Mouse (Mus musculus) liver, adult 2 months (tissue): Measurements from ENCODE around the gene Gramd1b. TPM values are rescaled to one million over a fixed set of nuclear protein-coding genes. Genes with fewer than 3 reads are reported as not detected.

Experiments used
- DNase-seq: peaks from one replicate; pipeline ENCODE4 v3.0.0-alpha.2; 2011; ENCODE audit warnings: low read depth, low spot score; ENCODE audit errors: extremely low read depth
- H3K27ac ChIP-seq: fragments of 200-500 bp; replicated peaks from 2 replicates; pipeline ENCODE4 v1.5.1; 2012; ENCODE audit warnings: low read depth, mild to moderate bottlenecking, control low read depth, inconsistent platforms, low read length; ENCODE audit not compliant: insufficient read depth
- H3K27me3 ChIP-seq: fragments of 200-500 bp; 2 replicates; pipeline ENCODE4 v1.6.1; 2012; ENCODE audit warnings: mild to moderate bottlenecking, moderate library complexity, low read length, inconsistent platforms; ENCODE audit not compliant: control insufficient read depth, insufficient read depth
- H3K36me3 ChIP-seq: fragments of 200-500 bp; 2 replicates; pipeline ENCODE4 v1.6.1; 2012; ENCODE audit warnings: low read length, inconsistent platforms; ENCODE audit not compliant: control insufficient read depth, insufficient read depth
- H3K4me1 ChIP-seq: fragments of 200-500 bp; 2 replicates; pipeline ENCODE4 v1.6.1; 2011; ENCODE audit warnings: low read length; ENCODE audit not compliant: control insufficient read depth, insufficient read depth
- H3K4me3 ChIP-seq: fragments of 200-500 bp; 2 replicates; pipeline ENCODE4 v1.5.1; 2011; ENCODE audit warnings: low read depth, mild to moderate bottlenecking, control low read depth, low read length, moderate library complexity; ENCODE audit not compliant: insufficient read depth
- H3K79me2 ChIP-seq: fragments of 200-500 bp; 2 replicates; pipeline ENCODE4 v1.6.1; 2012; ENCODE audit warnings: inconsistent platforms, mild to moderate bottlenecking, low read length, moderate library complexity; ENCODE audit not compliant: control insufficient read depth, insufficient read depth
- H3K9ac ChIP-seq: fragments of 200-500 bp; 2 replicates; pipeline ENCODE4 v1.6.1; 2012; ENCODE audit warnings: low read depth, mild to moderate bottlenecking, control low read depth, inconsistent platforms, low read length
- CTCF ChIP-seq: fragments of 200-500 bp; IDR thresholded peaks from 2 replicates; pipeline ENCODE4 v1.5.1; 2011; ENCODE audit warnings: low read depth, low read length, control low read depth
- POLR2A ChIP-seq: fragments of 200-500 bp; IDR thresholded peaks from 2 replicates; pipeline ENCODE4 v1.6.1; 2011; ENCODE audit warnings: low read length, control low read depth; ENCODE audit not compliant: insufficient read depth; ENCODE audit errors: extremely low read depth
- WGBS: fragments of 180-500 bp; shearing (Covaris S2); methylation state at CpG from one replicate; pipeline ENCODE4 v1.1.7; 2018; 5-methylcytosine and 5-hydroxymethylcytosine counted together
- polyA plus RNA-seq: library from polyadenylated mRNA; depleted of rRNA; stranded (reverse); fragments of >200 nt; gene quantifications from 2 replicates; pipeline ENCODE4 v1.2.3, GENCODE M21; 2012
- total RNA-seq: library from RNA; depleted of rRNA; stranded (reverse); fragments of >200 nt; gene quantifications from 2 replicates; pipeline ENCODE4 v1.2.3, GENCODE M21; 2014

The Gramd1b gene
- total and polyA plus RNA-seq, 2 experiments: 1.2 to 2.0 TPM

- Histone ChIP-seq H3K9ac (no peak overlapping the region), H3K36me3 (no peaks in the 10 kb centered on the region), H3K79me2 (no peaks in the 10 kb centered on the region), H3K4me1 (no peaks in the 10 kb centered on the region), H3K27me3 (no peaks in the 10 kb centered on the region; the same call in 1 of the 2 replicates), H3K4me3 (no peak overlapping the region), H3K27ac (no peak overlapping the region)
- peak; percentile 31 for DNase-seq
- TF ChIP-seq CTCF (peak; percentile 82), POLR2A (no peak)
- 36% methylated on average over 4 of the region's 4 CpGs for WGBS
These were observed 51.9 kb downstream of the Gramd1b start for GRCm38 (mm10) chr9:40479333-40479732.

- DNase-seq: no peak
- H3K4me3 ChIP-seq: no peak overlapping the region
- WGBS: 78% methylated on average over 9 of the region's 9 CpGs
These were observed 52.9 kb downstream of the Gramd1b start for GRCm38 (mm10) chr9:40478146-40478900.

GRCm38 (mm10) chr9:40477611-40478010 is 53.6 kb downstream of the Gramd1b start:
- Histone ChIP-seq H3K9ac (no peak overlapping the region), H3K36me3 (no peaks in the 10 kb centered on the region), H3K4me3 (no peak overlapping the region), H3K27ac (no peak overlapping the region), H3K79me2 (no peaks in the 10 kb centered on the region), H3K27me3 (no peaks in the 10 kb centered on the region; the same call in 1 of the 2 replicates), H3K4me1 (no peaks in the 10 kb centered on the region)
- WGBS: 85% methylated on average over 2 of the region's 2 CpGs
- DNase-seq: no peak
- no peak for TF ChIP-seq POLR2A
- TF ChIP-seq CTCF: no peak

More at GRCm38 (mm10) chr9:40478146-40478900, 52.9 kb downstream of the Gramd1b start:
- H3K79me2 ChIP-seq: no peaks in the 10 kb centered on the region
- no peak overlapping the region for H3K27ac ChIP-seq
- H3K36me3 ChIP-seq: no peaks in the 10 kb centered on the region
- no peak overlapping the region for H3K9ac ChIP-seq
- H3K27me3 ChIP-seq: no peaks in the 10 kb centered on the region; the same call in 1 of the 2 replicates
- TF ChIP-seq POLR2A (no peak), CTCF (no peak)
- no peaks in the 10 kb centered on the region for H3K4me1 ChIP-seq

GRCm38 (mm10) chr9:40476098-40476497 is 55.1 kb downstream of the Gramd1b start:
- H3K4me1 ChIP-seq: no peaks in the 10 kb centered on the region
- TF ChIP-seq CTCF (no peak), POLR2A (no peak)
- H3K9ac ChIP-seq: no peak overlapping the region
- no peak for DNase-seq
- no peaks in the 10 kb centered on the region for H3K79me2 ChIP-seq
- no peaks in the 10 kb centered on the region for H3K36me3 ChIP-seq
- no peak overlapping the region for H3K27ac ChIP-seq
- 90% methylated on average over 11 of the region's 11 CpGs for WGBS
- no peaks in the 10 kb centered on the region; the same call in 1 of the 2 replicates for H3K27me3 ChIP-seq
- no peak overlapping the region for H3K4me3 ChIP-seq

GRCm38 (mm10) chr9:40472961-40473510 is 58.1 kb downstream of the Gramd1b start:
- no peaks in the 10 kb centered on the region for H3K36me3 ChIP-seq
- 85% methylated on average over 9 of the region's 9 CpGs for WGBS
- no peaks in the 10 kb centered on the region for H3K79me2 ChIP-seq
- no peak overlapping the region for H3K27ac ChIP-seq
- H3K4me3 ChIP-seq: no peak overlapping the region
- no peaks in the 10 kb centered on the region; the same call in 1 of the 2 replicates for H3K27me3 ChIP-seq
- no peak overlapping the region for H3K9ac ChIP-seq
- no peak for TF ChIP-seq POLR2A
- no peak for TF ChIP-seq CTCF
- DNase-seq: no peak
- H3K4me1 ChIP-seq: no peaks in the 10 kb centered on the region
